Mouse (Mus musculus) stomach, postnatal 0 days (tissue): ENCODE results near the gene Ripor2.

ENCODE experiments used
- CTCF ChIP-seq: IDR thresholded peaks from 2 replicates; pipeline ENCODE4 v1.5.1; 2016; ENCODE audit warnings: antibody characterized with exemption, low read depth, mild to moderate bottlenecking, moderate library complexity
- EP300 ChIP-seq: optimal IDR thresholded peaks from 2 replicates; pipeline ENCODE3; 2016; ENCODE audit warnings: antibody characterized with exemption

GRCm38 (mm10) chr13:24778706-24779380 is 196.9 kb downstream of the Ripor2 start:
- TF ChIP-seq CTCF (no peak), EP300 (no peak)
